ENCODE assay signal across 9 mouse cellular contexts in the genomic region with DNA sequence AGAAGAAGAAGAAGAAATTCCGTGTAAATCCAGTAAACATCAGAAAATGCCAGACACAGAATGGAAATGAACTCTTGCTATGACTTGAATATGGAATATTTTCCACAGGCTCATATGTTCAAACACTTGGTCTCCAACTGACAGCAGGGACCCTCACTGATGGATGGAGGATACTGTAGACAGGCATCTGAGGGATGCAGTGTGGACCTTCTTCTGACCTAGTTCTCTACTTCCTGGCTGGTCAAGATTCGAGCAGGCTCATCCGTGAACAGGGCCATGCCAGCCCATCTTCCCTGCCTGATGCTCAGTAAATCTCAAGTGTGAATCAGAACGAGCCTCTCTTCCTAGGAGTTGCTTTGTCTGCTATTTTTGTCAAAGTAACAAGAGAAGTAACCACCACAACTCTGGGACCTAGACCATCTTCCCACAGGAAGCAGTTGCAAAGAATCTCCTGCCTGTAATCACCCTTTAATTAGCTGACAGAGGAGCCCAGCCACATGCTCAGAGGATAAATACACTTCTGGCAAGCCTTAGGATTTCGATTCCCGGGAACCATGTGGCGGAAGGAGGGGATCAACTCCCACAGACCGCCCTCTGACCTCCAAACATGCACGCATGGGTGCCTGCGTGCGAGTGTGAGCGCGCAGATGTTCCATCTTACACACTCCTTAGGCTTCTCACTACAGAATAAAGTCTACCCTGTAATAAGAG. TPM values are rescaled to one million over a fixed set of nuclear protein-coding genes. Genes with fewer than 3 reads are reported as not detected.
A peak's percentile ranks its signal among the peaks of the same experiment; 100 is the strongest.
DNase-seq lines count a peak whose midpoint lies in the region; ATAC-seq and TF ChIP-seq lines count a peak whose summit lies in the region.
"Had no signal": no experiment of that assay in that cellular context is flagged by ENCODE, and none has a peak within 500 bp of the region (broad histone marks: within the 10 kb centered on the region; RNA-seq: fewer than 3 reads in every experiment).

No protein-coding gene starts in this region.

- no peak overlapping the region for H3K4me2 ChIP-seq in forebrain, embryonic 14.5 days (ENCODE audit: low read length)
- no peak overlapping the region for H3K4me2 ChIP-seq in forebrain, embryonic 13.5 days
- H3K4me2 ChIP-seq in liver, embryonic 11.5 days, result no peak overlapping the region
- H3K4me2 ChIP-seq: liver, embryonic 13.5 days had no signal

- no peaks in the 10 kb centered on the region for H3K4me1 ChIP-seq in forebrain, embryonic 14.5 days (ENCODE audit: control insufficient read depth, insufficient read depth, low read length)
- H3K4me1 ChIP-seq in forebrain, embryonic 13.5 days, result peaks cover 6% of the 10 kb centered on the region
- no peaks in the 10 kb centered on the region for H3K4me1 ChIP-seq in lung, adult 2 months (ENCODE audit: control insufficient read depth, insufficient read depth, low read length)
- 0 out of 2 replicates have a peak, but pooled peaks cover 4% of the 10 kb centered on the region for H3K4me1 ChIP-seq in liver, embryonic 11.5 days (replicated peaks; ENCODE audit: control insufficient read depth, insufficient read depth, low read length)

- intact Hi-C loops in heart, postnatal 14 days (cut with DNase I), result no loop called here

- no peaks in the 10 kb centered on the region for H3K9me3 ChIP-seq in forebrain, embryonic 14.5 days (replicated peaks; ENCODE audit: control insufficient read depth, low read length)
- H3K9me3 ChIP-seq in forebrain, embryonic 13.5 days (replicated peaks), result no peaks in the 10 kb centered on the region
- H3K9me3 ChIP-seq in liver, embryonic 11.5 days (ENCODE audit: control insufficient read depth, low read length), result no peaks in the 10 kb centered on the region
- H3K9me3 ChIP-seq: liver, embryonic 13.5 days had no signal

- no peak overlapping the region for H3K9ac ChIP-seq in forebrain, embryonic 14.5 days (ENCODE audit: low read length)
- H3K9ac ChIP-seq in forebrain, embryonic 13.5 days, result no peak overlapping the region
- no peak overlapping the region for H3K9ac ChIP-seq in liver, embryonic 11.5 days (ENCODE audit: low read depth, low read length)
- H3K9ac ChIP-seq: liver, embryonic 13.5 days had no signal

- DNase-seq in forebrain, embryonic 14.5 days (ENCODE audit: low spot score), result peak; percentile 8
- DNase-seq in cerebellum, adult 9-10 months, result peak; percentile 25
- DNase-seq in heart, postnatal 14 days, result peak; percentile 15 to 39
- peak; percentile 14 for DNase-seq in lung, adult 2 months
- DNase-seq in right cerebral cortex, adult 18-20 months, result no peak
- DNase-seq in frontal cortex, postnatal 14 days (ENCODE audit: low spot score in 2 of 2), result no peak
- no peak for DNase-seq in liver, embryonic 11.5 days (ENCODE audit: low spot score)
- DNase-seq: liver, embryonic 13.5 days had no signal

- no peak for TF ChIP-seq POLR2A in lung, adult 2 months (IDR thresholded peaks at IDR 0.05; ENCODE audit: borderline replicate concordance, extremely low read depth, low read depth, low read length)

- no peaks in the 10 kb centered on the region for H3K36me3 ChIP-seq in forebrain, embryonic 14.5 days (ENCODE audit: control insufficient read depth, insufficient read depth, low read length)
- H3K36me3 ChIP-seq in forebrain, embryonic 13.5 days (ENCODE audit: poor library complexity, severe bottlenecking), result no peaks in the 10 kb centered on the region
- no peaks in the 10 kb centered on the region for H3K36me3 ChIP-seq in liver, embryonic 11.5 days (ENCODE audit: control insufficient read depth, insufficient read depth, low read length)
- H3K36me3 ChIP-seq: liver, embryonic 13.5 days had no signal

- H3K27me3 ChIP-seq in forebrain, embryonic 14.5 days (replicated peaks; ENCODE audit: control insufficient read depth, insufficient read depth, low read length), result no peaks in the 10 kb centered on the region
- H3K27me3 ChIP-seq in forebrain, embryonic 13.5 days, result no peaks in the 10 kb centered on the region
- H3K27me3 ChIP-seq in liver, embryonic 11.5 days (replicated peaks; ENCODE audit: control insufficient read depth, insufficient read depth, low read length), result no peaks in the 10 kb centered on the region
- H3K27me3 ChIP-seq: liver, embryonic 13.5 days had no signal

- H3K27ac ChIP-seq in forebrain, embryonic 14.5 days (ENCODE audit: low read depth, low read length), result no peak overlapping the region
- H3K27ac ChIP-seq in forebrain, embryonic 13.5 days, result no peak overlapping the region
- H3K27ac ChIP-seq in liver, embryonic 11.5 days (ENCODE audit: low read depth, low read length), result no peak overlapping the region; the same call in 1 of the 2 replicates
- H3K27ac ChIP-seq: liver, embryonic 13.5 days had no signal

- TF ChIP-seq CTCF in lung, adult 2 months (IDR thresholded peaks at IDR 0.05; ENCODE audit: insufficient read depth, low read length), result no peak

- H3K4me3 ChIP-seq in forebrain, embryonic 14.5 days (ENCODE audit: low read depth, low read length), result no peak overlapping the region
- H3K4me3 ChIP-seq in forebrain, embryonic 13.5 days, result no peak overlapping the region
- peak overlapping the region; percentile 22 for H3K4me3 ChIP-seq in lung, adult 2 months (replicated peaks; ENCODE audit: extremely low read depth, low read depth, low read length)
- H3K4me3 ChIP-seq in liver, embryonic 11.5 days (ENCODE audit: low read depth, low read length), result no peak overlapping the region
- H3K4me3 ChIP-seq: liver, embryonic 13.5 days had no signal

- WGBS in forebrain, embryonic 14.5 days, result 62% methylated on average over 13 of the region's 13 CpGs
- 51% methylated on average over 13 of the region's 13 CpGs for WGBS in forebrain, embryonic 13.5 days
- 42% methylated on average over 13 of the region's 13 CpGs for WGBS in lung, adult 2 months
- WGBS in liver, embryonic 11.5 days, result 58% methylated on average over 13 of the region's 13 CpGs

- ATAC-seq in forebrain, embryonic 14.5 days, result no peak
- ATAC-seq in forebrain, embryonic 13.5 days, result no peak
- no peak for ATAC-seq in liver, embryonic 11.5 days (replicated peaks; ENCODE audit: low FRiP score)

RNA-seq across cellular contexts. Expression of a gene that starts 31.9 kb away (rescaled TPM):
- polyA plus RNA-seq in forebrain, embryonic 14.5 days (2014; fragmentation: Nextera tagmentation; extraction: Ambion mirVana), result 57.5 and 59.9 TPM in 2 replicates
- polyA plus RNA-seq in forebrain, embryonic 13.5 days (2015; fragmentation: Nextera tagmentation; extraction: Ambion mirVana), result 54.8 and 61.1 TPM in 2 replicates
- total RNA-seq in heart, postnatal 14 days (2021), result 10 to 100 TPM; 17.6 to 19.6 TPM
- polyA plus RNA-seq in lung, adult 2 months (2012; rRNA removed), result 6.2 and 10.5 TPM in 2 replicates
- 53.2 and 62.3 TPM in 2 replicates for polyA plus RNA-seq in liver, embryonic 11.5 days (2014; fragmentation: Nextera tagmentation; extraction: Ambion mirVana)

RNA-seq across cellular contexts. Expression of a gene that starts 32.1 kb away (rescaled TPM):
- 1,219 and 1,258 TPM in 2 replicates for polyA plus RNA-seq in forebrain, embryonic 14.5 days (2014; fragmentation: Nextera tagmentation; extraction: Ambion mirVana)
- 1,631 and 1,827 TPM in 2 replicates for polyA plus RNA-seq in forebrain, embryonic 13.5 days (2015; fragmentation: Nextera tagmentation; extraction: Ambion mirVana)
- 100 to 1,000 TPM; 119 to 130 TPM for total RNA-seq in heart, postnatal 14 days (2021)
- polyA plus RNA-seq in lung, adult 2 months (2012; rRNA removed), result 34.7 and 38.2 TPM in 2 replicates
- 1,278 and 1,318 TPM in 2 replicates for polyA plus RNA-seq in liver, embryonic 11.5 days (2014; fragmentation: Nextera tagmentation; extraction: Ambion mirVana)

Comparison
In these comparisons a context has a peak if more than half of its experiments do, and no peak if none do; other contexts are left out.
1. DNase-seq: peak in forebrain, embryonic 14.5 days (single experiment), cerebellum, adult 9-10 months (single experiment), heart, postnatal 14 days (2 of 2) and lung, adult 2 months (single experiment); none in right cerebral cortex, adult 18-20 months (single experiment), frontal cortex, postnatal 14 days (0 of 2) and liver, embryonic 11.5 days (single experiment).
2. RNA of a gene that starts 32.1 kb away (polyA plus RNA-seq): 1,631 to 1,827 TPM in forebrain, embryonic 13.5 days, 1,278 to 1,318 TPM in liver, embryonic 11.5 days and 1,219 to 1,258 TPM in forebrain, embryonic 14.5 days; 34.7 to 38.2 TPM in lung, adult 2 months; every median in the first group is over 10 times any median in the second.